Mouse (Mus musculus) stomach, embryonic 14.5 days (tissue): ENCODE measurements around the gene Nol10. TPM values are rescaled to one million over a fixed set of nuclear protein-coding genes. Genes with fewer than 3 reads are reported as not detected.

Experiments
- ATAC-seq: fragments of 200-750 bp; cut with Nextera tagmentation; 2 replicates; pipeline ENCODE4 v1.8.0; 2017; ENCODE audit warnings: low read depth, moderate TSS enrichment; ENCODE audit not compliant: insufficient number of reproducible peaks, insufficient read depth, low FRiP score
- H3K27ac ChIP-seq: fragments of 300-500 bp; sonication (generic); 2 replicates; pipeline ENCODE4 v1.5.1; 2014; ENCODE audit warnings: mild to moderate bottlenecking, low read length, moderate library complexity, mixed read lengths
- H3K27me3 ChIP-seq: fragments of 300-500 bp; sonication (generic); 2 replicates; pipeline ENCODE4 v1.6.1; 2014; ENCODE audit warnings: low read length, control low read depth, mixed read lengths; ENCODE audit not compliant: control insufficient read depth, insufficient read depth
- H3K36me3 ChIP-seq: fragments of 300-500 bp; sonication (generic); 2 replicates; pipeline ENCODE4 v1.6.1; 2014; ENCODE audit warnings: mild to moderate bottlenecking, control low read depth, low read length, moderate library complexity, mixed read lengths; ENCODE audit not compliant: control insufficient read depth, insufficient read depth
- H3K4me1 ChIP-seq: fragments of 300-500 bp; sonication (generic); 2 replicates; pipeline ENCODE4 v1.6.1; 2014; ENCODE audit warnings: low read length, control low read depth, mixed read lengths; ENCODE audit not compliant: control insufficient read depth, insufficient read depth
- H3K4me2 ChIP-seq: fragments of 300-500 bp; sonication (generic); replicated peaks from 2 replicates; pipeline ENCODE4 v1.6.1; 2014; ENCODE audit warnings: low read depth, low read length, control low read depth
- H3K4me3 ChIP-seq: fragments of 300-500 bp; sonication (generic); 2 replicates; pipeline ENCODE4 v1.5.1; 2014; ENCODE audit warnings: low read depth, low read length, control low read depth
- H3K9ac ChIP-seq: fragments of 300-500 bp; sonication (generic); replicated peaks from 2 replicates; pipeline ENCODE4 v1.6.1; 2014; ENCODE audit warnings: low read depth, mild to moderate bottlenecking, control low read depth, low read length, moderate library complexity, mixed read lengths
- H3K9me3 ChIP-seq: fragments of 300-500 bp; sonication (generic); 2 replicates; pipeline ENCODE4 v1.6.1; 2016; ENCODE audit warnings: low read depth, low read length, control low read depth; ENCODE audit not compliant: control insufficient read depth
- WGBS: fragments of 180-500 bp; shearing (Covaris S2); extraction: QIAGEN DNeasy Blood & Tissue Kit; methylation state at CpG from one replicate; pipeline ENCODE4 v1.1.7; 2014; 5-methylcytosine and 5-hydroxymethylcytosine counted together
- polyA plus RNA-seq: library from polyadenylated mRNA; unstranded; fragments of >200 nt; fragmentation: Nextera tagmentation; extraction: Ambion mirVana; gene quantifications from 2 replicates; pipeline ENCODE4 v1.2.1, GENCODE M21; 2014

The Nol10 gene
- polyA plus RNA-seq, 1 experiment from 2014 or later, result 21.0 TPM

- Histone ChIP-seq H3K9ac (no peak overlapping the region), H3K4me3 (no peak overlapping the region), H3K9me3 (no peaks in the 10 kb centered on the region), H3K36me3 (peaks cover 39% of the 10 kb centered on the region), H3K4me1 (no peaks in the 10 kb centered on the region), H3K4me2 (no peak overlapping the region), H3K27ac (no peak overlapping the region), H3K27me3 (no peaks in the 10 kb centered on the region)
- WGBS, result 85% methylated on average over 8 of the region's 8 CpGs
- no peak for ATAC-seq
Observed at GRCm38 (mm10) chr12:17371589-17372235, 23.5 kb downstream of the Nol10 start.

GRCm38 (mm10) chr12:17372696-17373095, 24.4 kb downstream of the Nol10 start:
- 85% methylated on average over 3 of the region's 3 CpGs for WGBS
- Histone ChIP-seq H3K36me3 (peaks cover 41% of the 10 kb centered on the region), H3K9ac (no peak overlapping the region), H3K4me1 (no peaks in the 10 kb centered on the region), H3K27me3 (no peaks in the 10 kb centered on the region), H3K4me2 (no peak overlapping the region), H3K9me3 (no peaks in the 10 kb centered on the region), H3K27ac (no peak overlapping the region), H3K4me3 (no peak overlapping the region)
- no peak for ATAC-seq

GRCm38 (mm10) chr12:17373470-17373975, 25.3 kb downstream of the Nol10 start:
- Histone ChIP-seq H3K27ac (no peak overlapping the region), H3K36me3 (peaks cover 36% of the 10 kb centered on the region), H3K4me1 (no peaks in the 10 kb centered on the region), H3K4me3 (no peak overlapping the region), H3K4me2 (no peak overlapping the region), H3K27me3 (no peaks in the 10 kb centered on the region), H3K9me3 (no peaks in the 10 kb centered on the region), H3K9ac (no peak overlapping the region)
- WGBS, result 90% methylated on average over 5 of the region's 5 CpGs
- ATAC-seq, result no peak

DNA sequence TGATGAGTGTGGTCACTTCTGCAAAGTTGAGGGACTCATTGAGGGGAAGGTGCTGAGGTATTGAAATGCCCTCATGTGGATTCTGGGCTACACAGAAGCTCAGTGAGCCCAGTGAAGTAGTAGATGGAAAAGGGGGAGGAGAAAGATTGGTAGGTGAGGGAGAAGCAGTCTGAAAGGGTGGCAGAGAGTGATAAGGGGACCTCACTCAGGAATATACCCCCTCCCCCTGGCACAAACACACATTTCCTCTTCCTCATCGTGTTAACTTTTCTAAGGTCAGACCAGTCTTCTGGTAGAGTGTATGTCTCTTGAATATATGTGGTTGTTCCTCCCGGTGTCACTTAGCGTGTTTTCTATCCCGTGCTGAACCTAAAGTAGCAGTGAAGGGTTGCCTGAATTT, 27.0 kb downstream of the Nol10 start:
- H3K4me1 ChIP-seq, result no peaks in the 10 kb centered on the region
- no peak overlapping the region for H3K4me2 ChIP-seq
- H3K9me3 ChIP-seq, result no peaks in the 10 kb centered on the region
- no peak for ATAC-seq
- no peaks in the 10 kb centered on the region for H3K27me3 ChIP-seq
- 93% methylated on average over 4 of the region's 4 CpGs for WGBS
- no peak overlapping the region for H3K27ac ChIP-seq
- peaks cover 39% of the 10 kb centered on the region for H3K36me3 ChIP-seq
- no peak overlapping the region for H3K4me3 ChIP-seq
- no peak overlapping the region for H3K9ac ChIP-seq

GRCm38 (mm10) chr12:17376521-17376920, 28.3 kb downstream of the Nol10 start:
- peaks cover 37% of the 10 kb centered on the region for H3K36me3 ChIP-seq
- no peak for ATAC-seq
- no peak overlapping the region for H3K4me3 ChIP-seq
- no peak overlapping the region for H3K4me2 ChIP-seq
- 93% methylated on average over 6 of the region's 6 CpGs for WGBS
- no peaks in the 10 kb centered on the region for H3K27me3 ChIP-seq
- no peaks in the 10 kb centered on the region for H3K4me1 ChIP-seq
- no peak overlapping the region for H3K27ac ChIP-seq
- H3K9me3 ChIP-seq, result no peaks in the 10 kb centered on the region
- H3K9ac ChIP-seq, result no peak overlapping the region

- no peaks in the 10 kb centered on the region for H3K4me1 ChIP-seq
- WGBS, result 89% methylated on average over 6 of the region's 6 CpGs
- no peak overlapping the region for H3K4me2 ChIP-seq
- no peak overlapping the region for H3K4me3 ChIP-seq
- no peaks in the 10 kb centered on the region for H3K9me3 ChIP-seq
- H3K27ac ChIP-seq, result no peak overlapping the region
- no peak overlapping the region for H3K9ac ChIP-seq
- H3K27me3 ChIP-seq, result no peaks in the 10 kb centered on the region
- no peak for ATAC-seq
- H3K36me3 ChIP-seq, result peaks cover 12% of the 10 kb centered on the region; the same call in 1 of the 2 replicates
Observed at GRCm38 (mm10) chr12:17380991-17381390, 32.7 kb downstream of the Nol10 start.

DNA sequence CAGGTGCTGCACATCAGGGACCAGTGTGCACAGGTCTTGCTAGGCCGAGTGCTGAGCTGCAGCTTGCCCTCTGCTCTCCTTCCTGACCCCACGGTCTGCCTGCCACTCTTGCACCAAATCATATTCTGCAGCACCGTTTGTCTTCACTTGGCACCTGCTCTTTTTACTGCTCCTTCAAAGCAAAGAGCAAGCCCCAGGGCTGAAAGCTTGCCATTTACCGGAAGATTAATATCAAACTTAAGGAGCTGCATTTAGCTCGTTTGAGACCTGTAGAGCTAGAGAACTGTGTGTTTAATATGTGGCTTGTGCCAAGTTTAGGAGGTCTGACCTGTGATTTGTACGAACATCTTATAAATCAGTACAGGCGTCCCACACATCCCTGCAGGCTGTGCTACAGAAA, 34.5 kb downstream of the Nol10 start:
- WGBS, result 72% methylated on average over 7 of the region's 7 CpGs
- Histone ChIP-seq H3K36me3 (peaks cover 7% of the 10 kb centered on the region; the same call in 1 of the 2 replicates), H3K4me2 (no peak overlapping the region), H3K9me3 (no peaks in the 10 kb centered on the region), H3K9ac (no peak overlapping the region), H3K27me3 (no peaks in the 10 kb centered on the region), H3K27ac (no peak overlapping the region), H3K4me1 (peaks cover 9% of the 10 kb centered on the region; the same call in 1 of the 2 replicates), H3K4me3 (no peak overlapping the region)
- ATAC-seq, result no peak

DNA sequence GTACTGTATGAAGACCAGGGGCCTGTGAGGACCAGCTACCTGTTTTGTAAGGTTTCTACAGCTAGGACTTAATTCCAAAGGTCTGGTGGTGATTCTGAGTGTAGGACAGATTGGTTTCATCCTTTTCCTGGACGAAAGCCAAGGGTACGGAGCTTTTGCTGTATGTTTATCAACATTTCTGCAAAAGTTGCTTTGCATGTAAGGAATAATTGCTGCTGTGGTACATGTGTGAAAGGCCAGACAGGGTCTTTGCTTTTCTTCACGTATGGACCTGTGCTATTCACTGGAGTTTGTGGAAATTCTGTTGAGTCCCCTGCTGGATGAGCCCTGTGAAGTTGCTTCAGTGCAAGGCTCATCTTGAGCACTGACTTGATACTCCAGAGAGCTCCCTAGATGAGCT, 38.6 kb downstream of the Nol10 start:
- peaks cover 10% of the 10 kb centered on the region; the same call in 1 of the 2 replicates for H3K4me1 ChIP-seq
- no peak for ATAC-seq
- H3K4me2 ChIP-seq, result no peak overlapping the region
- no peaks in the 10 kb centered on the region for H3K27me3 ChIP-seq
- 54% methylated on average over 3 of the region's 3 CpGs for WGBS
- H3K4me3 ChIP-seq, result no peak overlapping the region
- no peak overlapping the region for H3K9ac ChIP-seq
- no peaks in the 10 kb centered on the region for H3K9me3 ChIP-seq
- H3K36me3 ChIP-seq, result no peaks in the 10 kb centered on the region
- peak overlapping the region; percentile 44; the same call in 1 of the 2 replicates for H3K27ac ChIP-seq
